Mouse (Mus musculus) MN1 (cell line): Measurements from ENCODE around the gene Prkag2.
A peak's percentile ranks its signal among the peaks of the same experiment; 100 is the strongest.

Source experiments
- DNase-seq: peaks from one replicate; pipeline ENCODE4 v3.0.0-alpha.2; 2016; ENCODE audit warnings: low spot score

The Prkag2 gene

GRCm38 (mm10) chr5:24969241-24969880, 131.1 kb downstream of the Prkag2 start:
- DNase-seq, result no peak

GRCm38 (mm10) chr5:24968792-24969191, 131.7 kb downstream of the Prkag2 start:
- DNase-seq, result no peak

GRCm38 (mm10) chr5:24967898-24968535, 132.4 kb downstream of the Prkag2 start:
- no peak for DNase-seq

GRCm38 (mm10) chr5:24963776-24964175, 136.7 kb downstream of the Prkag2 start:
- no peak for DNase-seq

GRCm38 (mm10) chr5:24960791-24961190, 139.7 kb downstream of the Prkag2 start:
- DNase-seq, result no peak

- no peak for DNase-seq
These were observed 140.7 kb downstream of the Prkag2 start for GRCm38 (mm10) chr5:24959758-24960157.

- DNase-seq, result no peak
These were observed 141.8 kb downstream of the Prkag2 start for GRCm38 (mm10) chr5:24958596-24958995.

GRCm38 (mm10) chr5:24956891-24957290, 143.6 kb downstream of the Prkag2 start:
- no peak for DNase-seq

- no peak for DNase-seq
These were observed 147.3 kb downstream of the Prkag2 start for GRCm38 (mm10) chr5:24952842-24953741.

- DNase-seq, result no peak
These were observed 148.2 kb downstream of the Prkag2 start for GRCm38 (mm10) chr5:24952212-24952611.

- no peak for DNase-seq
These were observed 149.4 kb downstream of the Prkag2 start for GRCm38 (mm10) chr5:24950891-24951574.

- no peak for DNase-seq
These were observed 150.4 kb downstream of the Prkag2 start for GRCm38 (mm10) chr5:24950039-24950438.

- DNase-seq, result peak; percentile 42
These were observed 162.2 kb downstream of the Prkag2 start for GRCm38 (mm10) chr5:24938046-24938822.

GRCm38 (mm10) chr5:24936451-24936850, 164.0 kb downstream of the Prkag2 start:
- DNase-seq, result no peak

- DNase-seq, result no peak
These were observed 165.0 kb downstream of the Prkag2 start for GRCm38 (mm10) chr5:24935446-24935845.

GRCm38 (mm10) chr5:24933760-24934159, 166.7 kb downstream of the Prkag2 start:
- no peak for DNase-seq

- DNase-seq, result no peak
These were observed 168.8 kb downstream of the Prkag2 start for GRCm38 (mm10) chr5:24931578-24932185.

- no peak for DNase-seq
These were observed 169.4 kb downstream of the Prkag2 start for GRCm38 (mm10) chr5:24930831-24931577.

GRCm38 (mm10) chr5:24928816-24929215, 171.6 kb downstream of the Prkag2 start:
- DNase-seq, result no peak

GRCm38 (mm10) chr5:24927706-24928105, 172.7 kb downstream of the Prkag2 start:
- DNase-seq, result no peak
